Mouse (Mus musculus) stomach, postnatal 0 days (tissue): ENCODE data around the gene Lrch4.

ENCODE experiments used
- CTCF ChIP-seq: IDR thresholded peaks from 2 replicates; pipeline ENCODE4 v1.5.1; 2016; ENCODE audit warnings: antibody characterized with exemption, low read depth, mild to moderate bottlenecking, moderate library complexity
- EP300 ChIP-seq: optimal IDR thresholded peaks from 2 replicates; pipeline ENCODE3; 2016; ENCODE audit warnings: antibody characterized with exemption

DNA sequence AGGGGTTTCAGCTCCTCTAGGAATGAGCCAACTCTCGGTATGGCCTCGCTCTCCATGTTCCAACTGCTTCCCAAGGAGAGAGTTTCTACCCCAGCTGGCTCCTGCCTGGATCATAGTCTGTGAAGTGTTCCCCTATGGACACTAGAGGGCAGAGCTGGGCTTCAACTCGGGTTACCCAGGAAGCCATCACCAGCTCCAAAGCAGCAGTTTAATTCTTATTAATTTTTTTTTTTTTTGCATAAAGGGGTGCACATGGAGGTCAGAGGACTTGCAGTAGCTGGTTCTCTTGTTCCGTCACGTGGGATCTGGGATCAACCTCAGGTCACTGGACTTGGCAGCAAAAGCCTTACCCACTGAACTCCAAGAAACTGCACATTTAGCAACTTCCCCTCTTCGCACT lies 28.1 kb downstream of the Lrch4 start:
- TF ChIP-seq CTCF (peak; percentile 90), EP300 (no peak)
